Mouse (Mus musculus) C2C12 (cell line): ENCODE measurements around the gene Chtop.

Experiments used
- CEBPB ChIP-seq: IDR thresholded peaks from one replicate; pipeline ENCODE4 v1.6.1; 2011; ENCODE audit warnings: low read depth, mild to moderate bottlenecking, control low read depth, moderate library complexity
- CTCF ChIP-seq: IDR thresholded peaks from one replicate; pipeline ENCODE4 v1.5.1; 2011; ENCODE audit not compliant: control insufficient read depth, insufficient read depth, insufficient read length
- MYOD1 ChIP-seq: IDR thresholded peaks from one replicate; pipeline ENCODE4 v1.6.1; 2011; ENCODE audit warnings: low read depth; ENCODE audit not compliant: control insufficient read depth, insufficient read length
- USF1 ChIP-seq: IDR thresholded peaks from one replicate; pipeline ENCODE4 v1.6.1; 2011; ENCODE audit warnings: low read depth, mild to moderate bottlenecking, control low read depth, moderate library complexity

GRCm38 (mm10) chr3:90475831-90476611 is 33.3 kb downstream of the Chtop start, which contains the start of gene Ilf2:
- TF ChIP-seq CEBPB (peak; percentile 96), MYOD1 (no peak), CTCF (no peak), USF1 (no peak)
